Mouse (Mus musculus): Measurements from ENCODE around the gene Pjvk.
"Not testable (repeated sequence)": the region's sequence is repeated elsewhere in the genome, so short reads cannot be mapped to it uniquely, and the experiment has no call there.

The Pjvk gene

DNA sequence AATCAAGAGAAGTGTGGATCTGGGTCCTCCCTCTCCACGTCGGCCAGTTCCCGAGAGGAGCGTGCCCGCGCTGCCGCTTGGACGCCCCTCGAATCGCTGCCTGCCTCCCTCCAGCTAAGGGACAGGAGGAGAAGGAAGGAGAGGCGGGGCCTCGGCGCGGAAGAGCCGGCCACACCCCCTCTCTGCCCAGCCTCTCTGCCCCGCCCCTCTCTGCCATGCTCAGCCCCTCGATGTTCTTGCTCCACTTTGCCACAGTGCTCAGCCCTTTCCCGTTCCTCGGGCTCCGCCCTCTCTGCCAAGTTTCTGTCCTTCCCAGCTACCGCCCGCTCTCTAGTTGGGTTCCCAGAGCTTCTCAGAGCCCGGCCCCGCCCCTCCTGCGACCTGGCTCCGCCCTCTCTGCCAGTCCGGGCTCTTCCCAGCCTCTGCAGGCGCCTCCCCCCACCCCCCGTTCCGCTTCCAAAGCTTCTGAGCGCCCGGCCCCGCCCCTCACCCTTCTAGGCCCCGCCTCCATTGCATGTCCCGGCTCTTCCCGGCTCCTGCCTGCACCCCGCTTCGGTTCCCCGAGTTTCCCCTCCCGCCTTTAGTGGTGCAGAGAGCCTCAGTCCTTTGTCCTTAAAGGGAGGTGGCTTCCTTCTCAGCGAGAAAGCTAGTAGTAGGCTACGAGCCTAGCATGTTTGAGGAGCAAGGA is at the start of gene Pjvk, which contains the start of gene Prkra:
Gene Pjvk, plus strand, starts transcription at position 594 of the 688 bp plus-strand sequence.
Gene Prkra, minus strand, starts transcription at position 133 of the 688 bp plus-strand sequence.
- DNase-seq (ENCODE audit: low spot score) = peak; percentile 99

DNA sequence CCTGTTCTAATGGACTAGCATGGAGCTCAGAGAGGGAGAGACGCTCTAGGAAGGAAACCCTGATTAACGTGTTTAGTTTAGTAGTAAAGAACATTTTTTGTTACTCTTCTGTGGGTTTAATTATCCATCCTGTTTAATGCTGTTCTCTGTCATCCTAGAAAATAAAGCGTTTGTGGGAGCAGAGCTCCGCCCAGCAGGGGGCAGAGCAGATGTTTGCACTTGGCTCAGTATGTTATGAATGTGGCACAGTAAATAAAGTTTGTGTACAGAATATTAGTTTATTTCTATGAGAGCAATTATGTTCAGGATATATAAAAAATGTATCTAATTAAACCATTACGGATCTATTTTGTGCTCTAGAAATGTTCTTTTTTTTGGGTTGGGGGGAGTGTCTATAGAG is 49.1 kb upstream of the Pjvk start:
- no peak for DNase-seq (ENCODE audit: low spot score)

DNA sequence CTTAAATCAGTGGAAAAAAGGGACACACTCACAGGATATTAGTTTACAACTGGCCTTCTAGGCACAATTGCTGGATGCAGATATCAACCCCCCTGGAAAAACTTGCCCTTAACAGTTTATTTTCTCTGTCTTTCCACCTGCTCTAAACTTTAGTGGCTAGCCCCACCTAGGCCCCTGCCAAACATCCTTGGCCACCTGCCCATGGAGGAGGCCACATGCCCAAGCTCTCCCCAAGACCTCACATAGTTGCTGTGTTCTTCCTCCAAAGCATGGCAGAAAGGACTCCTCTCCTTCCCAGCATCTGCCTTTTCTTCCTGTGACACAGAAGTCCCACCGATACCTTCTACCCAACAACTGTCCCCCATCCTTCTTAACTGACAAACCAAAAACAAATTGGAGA is 46.0 kb upstream of the Pjvk start:
- DNase-seq (ENCODE audit: low spot score) = no peak

DNA sequence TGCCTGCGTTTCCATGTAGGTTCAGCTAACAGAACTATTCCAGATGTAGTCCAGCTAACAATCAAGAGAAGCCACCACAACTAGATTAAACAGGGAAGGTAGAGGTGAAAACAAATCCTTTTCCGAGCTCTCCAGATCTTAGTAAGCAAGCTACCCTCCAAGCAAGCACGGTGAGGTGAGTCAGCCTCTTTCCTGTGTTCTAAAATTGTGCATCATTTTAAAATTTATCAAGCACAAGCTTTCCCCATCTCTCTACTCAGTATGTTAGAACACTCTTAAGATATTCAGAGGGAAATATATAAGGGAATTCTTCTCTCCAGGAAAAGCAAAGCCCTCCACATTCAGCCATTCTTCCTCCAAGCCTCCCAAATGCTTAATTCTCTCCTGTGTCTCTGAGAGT is 41.6 kb upstream of the Pjvk start:
- no peak for DNase-seq (ENCODE audit: low spot score)

DNA sequence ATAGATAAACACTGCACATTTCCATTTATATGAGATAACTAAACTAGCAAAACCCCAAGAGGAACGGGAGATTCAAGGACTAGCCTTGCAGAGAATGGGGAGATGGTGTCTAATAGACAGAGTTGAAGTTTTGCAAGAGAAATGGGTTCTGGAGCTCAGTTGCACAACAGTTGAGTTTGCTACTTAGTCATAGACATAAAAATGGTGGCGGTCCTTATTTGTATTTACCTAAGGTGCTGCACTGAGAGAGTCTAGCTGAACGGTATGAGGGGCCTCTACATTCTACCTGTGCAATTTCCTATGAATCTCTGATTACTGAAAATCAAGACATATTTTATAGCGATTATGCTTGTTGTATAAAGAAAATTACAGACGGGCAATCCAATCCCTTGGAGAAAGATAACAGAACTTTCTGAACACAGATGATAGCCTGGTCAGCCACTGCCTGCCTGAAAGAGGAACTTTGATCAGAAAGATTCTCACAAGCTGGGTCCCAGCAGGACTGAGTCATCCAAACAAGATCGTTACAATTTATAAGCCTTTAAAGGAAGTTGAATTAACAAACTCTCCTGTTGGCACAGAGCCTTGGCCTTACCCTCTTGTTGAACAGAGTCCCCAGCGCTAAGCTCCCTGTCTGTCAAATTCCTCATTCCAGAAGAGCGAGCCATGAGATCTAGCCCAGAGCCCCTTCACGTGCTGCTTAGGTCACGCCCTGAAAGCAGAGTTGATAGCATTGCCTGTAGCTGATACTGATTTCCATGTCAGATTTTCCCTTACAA is 37.8 kb upstream of the Pjvk start:
- DNase-seq (ENCODE audit: low spot score) = no peak

DNA sequence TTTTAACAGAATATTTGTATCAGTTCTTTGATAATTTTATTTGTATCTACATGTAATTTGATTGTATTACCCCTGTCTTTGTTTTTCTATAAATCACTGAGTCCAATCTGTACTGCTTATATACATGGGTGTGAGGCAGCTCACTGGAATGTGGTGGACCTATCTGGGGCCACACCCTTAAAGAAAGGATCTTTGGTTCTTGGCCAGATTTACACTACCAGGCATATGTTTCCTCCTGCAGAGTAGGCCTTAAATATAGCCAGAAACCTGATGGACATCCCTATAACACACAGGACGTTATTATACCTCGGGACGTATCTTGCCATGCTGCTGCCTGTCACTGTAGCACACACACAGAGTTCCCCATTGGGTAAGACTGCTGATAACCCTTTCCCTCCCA is 36.3 kb upstream of the Pjvk start:
- no peak for DNase-seq (ENCODE audit: low spot score)

DNA sequence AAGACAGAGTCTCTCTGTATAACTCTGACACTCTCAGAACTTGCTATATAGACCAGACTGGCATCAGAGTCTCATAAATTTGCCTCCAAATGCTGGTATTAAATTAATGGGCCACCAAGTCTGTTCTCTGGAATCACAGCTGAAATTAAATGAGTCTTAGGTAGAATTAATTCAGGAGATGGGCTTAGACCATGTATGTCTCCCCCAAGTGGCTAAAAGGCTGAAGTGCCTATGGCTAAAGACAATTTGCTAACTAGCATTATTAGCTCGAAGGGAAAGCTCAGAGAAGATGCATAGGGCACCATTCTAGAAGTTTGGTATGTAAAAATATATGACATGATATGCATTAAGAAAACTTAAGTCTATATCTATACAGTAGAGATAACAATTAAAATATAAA is 30.2 kb upstream of the Pjvk start:
- DNase-seq (ENCODE audit: low spot score) = no peak

DNA sequence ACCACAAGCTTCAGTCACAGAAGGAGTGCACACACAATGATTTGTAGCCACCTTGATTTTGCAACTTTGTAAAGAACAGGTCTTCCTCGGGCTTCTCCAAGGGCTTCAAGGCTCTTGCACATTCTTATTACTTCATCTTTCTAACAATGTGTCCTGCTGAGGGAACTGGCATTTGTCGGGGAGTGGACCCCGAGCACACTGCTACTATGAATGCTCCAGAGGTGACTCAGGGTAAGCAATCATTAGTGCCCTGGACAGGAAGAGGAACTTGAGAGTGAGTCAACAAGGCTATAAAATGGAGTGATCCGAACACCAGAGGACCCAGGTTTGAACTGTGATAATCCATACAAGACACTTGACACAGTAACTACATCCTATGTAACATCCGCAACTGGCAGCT is 28.1 kb upstream of the Pjvk start:
- no peak for DNase-seq (ENCODE audit: low spot score)

DNA sequence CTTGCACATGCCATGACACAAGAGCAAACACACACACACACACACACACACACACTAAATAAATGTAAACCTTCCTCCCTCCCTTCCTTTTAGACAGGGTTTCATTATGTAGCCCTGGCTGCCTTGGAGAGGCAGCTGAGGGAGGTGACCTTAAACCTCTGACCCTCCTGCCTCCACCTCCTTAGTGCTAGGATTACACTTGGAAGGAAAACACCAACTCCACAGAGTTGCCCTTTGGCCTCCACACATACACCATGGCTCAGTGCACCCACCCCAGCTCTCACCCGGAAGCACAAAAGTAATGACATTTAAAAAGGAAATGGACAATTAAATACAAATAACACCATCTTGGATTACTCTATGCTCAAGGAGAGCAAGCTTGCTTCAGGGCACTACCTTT is 26.6 kb upstream of the Pjvk start:
- no peak for DNase-seq (ENCODE audit: low spot score)

DNA sequence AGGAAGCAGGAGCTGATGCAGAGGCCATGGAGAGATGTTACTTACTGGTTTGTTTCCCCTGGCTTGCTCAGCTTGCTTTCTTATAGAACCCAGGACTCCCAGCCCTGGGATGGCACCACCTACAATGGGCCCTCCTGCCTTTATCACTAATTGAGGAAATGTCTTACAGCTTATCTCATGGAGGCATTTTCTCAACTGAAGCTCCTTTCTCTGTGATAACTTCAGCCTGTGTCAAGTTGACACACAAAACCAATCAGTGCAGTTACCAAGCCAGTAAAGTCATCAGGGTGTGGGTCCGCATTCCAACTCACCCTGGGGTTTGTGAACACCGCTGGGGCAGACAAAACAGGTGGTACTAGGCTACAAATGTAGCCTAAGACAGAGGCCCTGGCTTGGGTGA is 26.0 kb upstream of the Pjvk start:
- DNase-seq (ENCODE audit: low spot score) = not testable (repeated sequence)

DNA sequence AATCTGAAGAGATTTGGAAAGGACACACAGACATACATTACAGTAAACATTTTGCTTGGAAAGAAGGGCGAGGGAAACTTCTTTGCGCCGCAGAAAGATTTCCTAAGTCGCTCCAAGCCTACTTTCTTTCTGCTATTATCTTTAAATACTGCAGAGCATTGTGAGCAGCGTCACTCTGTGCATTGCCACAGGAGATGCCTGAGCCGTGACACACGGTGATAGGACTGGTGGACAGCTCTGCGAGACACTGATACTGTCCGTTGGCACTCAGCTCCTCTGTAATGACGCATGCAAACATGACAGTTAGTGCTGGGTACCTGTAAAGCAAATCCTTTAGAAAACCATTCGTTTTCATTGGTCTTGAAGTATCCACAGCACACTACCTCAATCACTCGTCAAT is 18.0 kb upstream of the Pjvk start:
- no peak for DNase-seq (ENCODE audit: low spot score)

DNA sequence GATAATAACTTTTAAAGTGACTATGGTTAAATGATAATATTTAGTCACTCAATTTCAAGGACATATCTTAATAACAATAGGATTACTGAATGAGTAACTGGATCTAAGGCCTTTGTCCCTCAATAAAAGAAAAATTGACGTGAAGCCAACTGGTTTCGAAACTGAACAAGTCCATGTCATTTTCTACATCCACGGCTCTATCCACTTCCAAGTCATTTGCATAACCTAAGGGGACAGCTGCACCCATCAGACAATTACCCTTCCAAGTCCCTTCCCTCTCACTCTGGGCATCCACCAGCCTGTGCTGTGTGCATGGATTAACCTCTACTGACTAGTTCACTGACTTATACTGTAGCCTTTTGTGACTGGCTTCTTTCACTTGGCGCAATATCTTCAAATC is 16.7 kb upstream of the Pjvk start:
- no peak for DNase-seq (ENCODE audit: low spot score)

DNA sequence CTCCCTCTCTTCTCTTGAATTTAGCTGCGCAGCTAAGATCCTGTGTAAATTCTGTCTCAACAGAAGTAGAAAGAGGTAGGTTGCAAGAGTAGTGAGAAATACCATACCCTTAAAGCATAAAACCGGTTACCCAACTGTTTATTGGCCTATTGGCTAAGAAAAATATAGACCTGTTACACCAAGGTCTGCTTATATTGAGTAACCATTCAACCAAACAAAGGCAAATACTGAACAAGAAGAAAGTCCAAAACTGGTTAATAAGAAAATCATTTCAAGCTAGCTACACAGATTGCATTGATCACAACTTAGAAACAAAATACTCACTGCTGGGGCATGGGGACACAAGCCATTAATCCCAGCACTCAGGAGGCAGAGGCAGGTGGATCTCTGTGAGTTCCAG is 8.6 kb upstream of the Pjvk start:
- DNase-seq (ENCODE audit: low spot score) = no peak

DNA sequence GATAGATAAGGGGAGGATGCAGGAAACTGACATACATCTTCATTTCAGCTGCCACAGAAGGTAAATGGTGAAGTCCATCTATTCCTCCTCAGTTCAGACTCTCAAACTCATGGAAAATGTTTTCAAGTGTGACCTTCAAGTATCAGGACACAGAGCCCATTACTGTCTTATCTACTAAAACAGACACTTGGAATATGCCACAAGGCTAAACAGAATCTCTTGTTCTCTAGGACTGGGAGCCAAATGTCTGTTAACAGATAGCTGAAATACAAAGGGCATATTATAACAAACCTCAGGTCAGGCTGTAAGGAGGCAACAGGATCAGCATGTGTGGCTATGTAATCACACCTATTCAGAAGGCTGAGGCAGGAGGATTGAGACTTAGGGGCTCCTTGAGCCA is 4.5 kb upstream of the Pjvk start:
- DNase-seq (ENCODE audit: low spot score) = no peak

DNA sequence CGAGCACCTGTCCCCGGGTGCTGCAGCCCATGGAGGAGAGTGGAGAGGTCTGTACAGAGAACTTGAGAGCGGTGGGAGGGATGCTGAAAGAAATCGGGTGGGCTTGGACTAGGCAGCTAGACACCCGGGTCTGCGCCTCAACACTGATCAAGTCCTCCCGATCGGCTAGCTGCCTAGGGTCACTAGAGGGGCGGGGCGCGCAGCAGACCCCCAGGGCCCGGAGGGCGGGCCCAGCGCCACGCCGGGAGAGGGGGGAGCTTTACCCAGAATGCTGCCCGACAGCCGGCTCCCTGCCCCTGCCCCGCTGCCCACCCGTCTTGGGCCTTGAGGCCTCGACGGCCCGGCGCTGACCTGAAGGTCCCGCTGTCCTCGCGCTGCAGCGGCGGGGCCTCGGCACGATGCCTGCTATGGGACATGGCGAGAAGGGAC is 821 bp upstream of the Pjvk start:
- no peak for DNase-seq (ENCODE audit: low spot score)

DNA sequence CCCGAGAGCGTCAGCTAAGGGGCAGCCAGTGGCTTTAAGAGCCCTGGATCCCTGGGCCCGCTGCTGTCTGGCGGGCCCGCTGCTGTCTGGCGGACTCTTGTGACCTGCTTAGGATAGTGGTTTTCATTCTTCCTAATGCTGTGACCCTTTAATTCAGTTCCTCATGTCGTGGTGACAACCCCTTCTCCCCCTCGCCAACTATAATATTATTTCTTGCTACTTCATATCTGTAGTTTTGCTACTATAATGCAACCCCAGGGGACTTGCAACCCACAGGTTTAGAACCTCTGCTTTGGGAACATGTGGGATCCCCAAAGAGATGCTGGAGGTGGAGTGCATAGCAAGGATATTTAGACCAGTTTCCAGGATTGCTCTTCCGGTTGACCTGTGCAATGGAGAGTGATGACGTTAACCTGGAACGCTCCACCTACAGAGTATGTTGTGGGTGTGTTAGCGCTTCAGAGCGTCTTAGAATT is 428 bp downstream of the Pjvk start:
- no peak for DNase-seq (ENCODE audit: low spot score)

DNA sequence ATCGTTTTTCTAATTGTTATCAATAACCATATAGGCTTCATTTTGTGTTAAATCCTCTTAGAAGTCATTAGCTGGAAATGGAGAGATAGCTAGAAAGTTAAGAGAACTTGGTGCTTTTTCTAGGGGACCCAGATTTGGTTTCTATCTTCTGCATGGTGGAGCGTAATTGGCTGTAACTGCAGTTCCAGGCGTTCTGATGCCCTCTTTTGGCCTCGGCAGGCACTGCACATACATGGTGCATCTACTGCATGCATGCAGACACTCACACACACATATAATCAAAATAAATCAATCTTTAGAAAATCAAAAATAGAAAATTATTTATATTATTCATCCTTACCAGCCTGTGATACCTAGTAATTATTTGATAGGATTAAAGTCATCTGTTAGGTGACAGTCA is 4.8 kb downstream of the Pjvk start:
- DNase-seq (ENCODE audit: low spot score) = no peak

DNA sequence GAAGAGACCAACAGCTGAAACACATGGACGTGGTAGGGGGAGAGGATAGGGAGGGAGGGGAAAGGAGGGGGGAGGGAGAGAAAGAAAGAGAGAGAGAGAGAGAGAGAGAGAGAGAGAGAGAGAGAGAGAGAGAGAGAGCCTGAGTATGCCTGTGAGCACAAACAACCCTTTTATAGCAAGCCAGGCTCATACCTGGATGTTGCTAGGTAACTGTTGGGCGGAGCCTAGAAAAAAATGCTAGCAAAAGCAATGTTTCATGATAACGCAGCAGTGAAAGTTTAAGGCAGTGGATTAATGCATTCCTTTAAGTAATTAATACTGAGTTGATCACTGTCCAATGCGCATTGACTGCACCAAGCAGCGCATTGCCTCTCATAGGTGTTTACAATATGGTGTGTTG is 6.4 kb downstream of the Pjvk start:
- DNase-seq (ENCODE audit: low spot score) = no peak

DNA sequence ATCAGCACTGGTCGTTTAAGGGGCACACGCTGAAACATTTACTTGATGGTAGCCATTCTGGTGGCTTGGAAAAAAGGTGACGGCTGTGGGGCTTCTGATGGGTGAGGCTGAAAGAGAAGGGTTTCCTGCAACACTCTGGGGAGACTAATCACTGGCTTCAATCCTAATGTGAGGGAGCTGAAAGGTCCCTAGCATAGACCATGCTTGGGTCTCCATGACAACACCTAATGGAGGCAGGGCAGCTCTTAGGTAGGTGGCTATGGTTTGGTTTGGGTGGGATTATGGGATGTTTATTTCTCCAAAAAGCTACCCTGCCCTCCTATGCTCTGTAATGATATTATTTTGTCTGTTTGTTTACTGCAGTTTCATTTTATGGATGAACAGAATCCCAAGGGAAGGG is 7.2 kb downstream of the Pjvk start:
- DNase-seq (ENCODE audit: low spot score) = no peak

DNA sequence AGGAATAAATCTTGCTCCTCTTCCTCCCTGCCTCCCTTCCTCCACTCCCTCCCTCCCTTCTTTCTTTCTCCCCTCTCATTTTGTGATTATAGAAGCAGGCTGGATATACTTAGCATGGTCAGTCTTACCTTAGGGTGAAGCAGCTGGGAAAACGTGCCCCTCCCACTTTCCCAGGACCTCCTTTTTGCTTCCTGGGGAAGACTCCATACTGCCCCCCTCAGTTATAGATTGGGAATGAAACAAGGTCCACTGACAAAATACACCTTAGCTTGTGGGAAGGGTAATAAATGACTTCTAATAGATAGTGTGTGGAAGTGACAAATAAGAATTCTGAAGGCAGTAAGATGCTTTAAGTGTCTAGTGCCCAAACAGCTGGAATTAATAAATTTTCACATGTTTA is 7.7 kb downstream of the Pjvk start:
- DNase-seq (ENCODE audit: low spot score) = no peak

DNA sequence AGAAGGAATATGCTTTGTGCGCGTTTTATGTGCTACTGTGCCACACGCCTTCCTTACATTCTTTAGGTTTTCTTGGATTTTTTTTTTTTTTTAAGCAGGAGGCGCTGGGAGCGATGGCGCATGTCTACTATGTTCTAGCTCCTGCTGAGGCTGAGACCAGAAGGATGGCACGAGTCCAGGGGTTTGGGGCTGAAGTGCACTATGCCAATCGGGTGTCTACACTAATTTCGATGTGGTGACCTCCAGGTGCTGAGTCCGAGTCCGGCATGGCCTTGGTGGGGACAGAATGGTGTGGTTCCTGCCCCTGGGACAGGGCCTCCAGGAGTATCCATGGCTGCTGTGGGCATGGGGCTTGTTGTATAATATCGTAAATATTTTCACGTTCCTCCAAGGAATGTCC is 10.3 kb downstream of the Pjvk start:
- no peak for DNase-seq (ENCODE audit: low spot score)

DNA sequence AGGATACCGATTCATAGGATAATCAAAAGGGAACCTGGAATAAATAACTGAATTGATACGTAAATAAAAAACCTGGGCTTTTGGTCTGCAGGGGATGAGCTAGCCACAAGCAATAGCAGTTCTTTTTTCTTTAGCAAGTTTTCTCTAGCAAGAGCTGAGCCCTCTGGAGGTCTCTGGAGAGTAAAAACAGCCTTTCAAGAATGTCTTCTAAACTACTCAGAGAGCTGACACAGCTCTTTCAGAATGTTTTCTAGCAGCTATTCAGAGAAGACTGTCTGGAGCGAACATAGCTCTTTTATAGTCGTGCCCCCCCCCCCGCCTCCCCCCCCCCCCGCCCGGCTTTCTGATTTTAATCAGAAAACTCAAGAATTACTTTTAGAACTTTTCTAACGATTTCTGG is 11.1 kb downstream of the Pjvk start:
- DNase-seq (ENCODE audit: low spot score) = no peak

DNA sequence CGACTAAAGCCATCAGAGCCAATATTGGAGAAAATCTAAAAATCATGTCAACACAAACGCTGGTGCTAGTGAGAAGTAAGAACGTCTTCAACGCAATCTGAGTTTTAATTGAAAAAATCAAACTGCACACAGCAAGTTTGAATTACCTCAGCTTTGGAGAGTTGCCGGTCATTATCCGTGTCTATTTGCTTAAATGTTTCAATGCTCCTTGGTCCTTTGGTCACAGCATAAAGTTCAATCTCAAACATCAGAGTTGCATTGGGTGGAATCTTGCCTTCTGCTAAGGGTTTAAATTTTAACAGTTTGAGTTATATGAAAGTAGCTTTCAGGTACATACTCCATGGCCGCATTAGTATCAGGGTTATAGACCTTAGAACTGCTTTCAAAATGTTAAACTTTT is 17.3 kb downstream of the Pjvk start:
- no peak for DNase-seq (ENCODE audit: low spot score)

DNA sequence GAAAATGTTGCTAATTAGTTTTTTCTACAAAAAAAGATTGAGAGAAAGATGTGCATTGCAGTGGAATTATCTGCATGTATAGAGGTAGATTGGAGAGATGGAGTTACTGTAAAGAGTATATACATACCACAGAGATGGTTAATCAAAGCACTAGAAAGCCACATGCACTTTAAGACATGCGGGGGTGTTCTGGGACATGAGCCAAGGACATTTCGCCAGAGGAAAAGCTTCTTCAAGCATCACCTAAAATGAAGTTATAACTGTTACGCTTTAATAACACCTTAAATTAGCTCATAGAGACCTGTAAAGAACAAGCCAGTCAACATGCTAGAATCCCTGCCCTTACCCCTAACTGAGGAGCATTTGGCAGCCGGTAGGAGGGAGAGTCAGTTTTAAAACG is 18.9 kb downstream of the Pjvk start:
- no peak for DNase-seq (ENCODE audit: low spot score)

Measured in ovary, adult 18-20 months (tissue).